Mouse (Mus musculus) adrenal gland, adult 2 months (tissue): ENCODE measurements around the gene Slc6a17. TPM values are rescaled to one million over a fixed set of nuclear protein-coding genes. Genes with fewer than 3 reads are reported as not detected.

ENCODE experiments used
- polyA plus RNA-seq: library from polyadenylated mRNA; depleted of rRNA; stranded (reverse); fragments of >200 nt; gene quantifications from 2 replicates; pipeline ENCODE4 v1.2.3, GENCODE M21; 2012; rRNA removed
- total RNA-seq, 2 experiments: library from RNA; stranded (reverse); gene quantifications; 2 replicates each; pipeline ENCODE4 v1.2.3; 2021

Slc6a17 gene
- total and polyA plus RNA-seq, 3 experiments: 1.8 to 13.3 (median 4.3) TPM

Other genes starting within 250 kb of the Slc6a17 start
- 10 to 100 TPM; 76.7 to 86.5 TPM for gene Lamtor5, start 239.2 kb downstream of the Slc6a17 start, total RNA-seq
- 36.5 and 47.4 TPM in 2 replicates for gene Lamtor5, start 239.2 kb downstream of the Slc6a17 start, polyA plus RNA-seq
- gene Slc16a4, start 226.8 kb downstream of the Slc6a17 start, total RNA-seq: under 1 TPM; 0.32 to 0.59 TPM
- gene Slc16a4, start 226.8 kb downstream of the Slc6a17 start, polyA plus RNA-seq: 0.11 and 0.16 TPM in 2 replicates
- 10 to 100 TPM; 25.9 to 40.5 TPM for gene Rbm15, start 184.3 kb downstream of the Slc6a17 start, total RNA-seq
- gene Rbm15, start 184.3 kb downstream of the Slc6a17 start, polyA plus RNA-seq: 4.1 and 4.8 TPM in 2 replicates
- 10 to 100 TPM in 1 of 2 experiments, 1 to 10 TPM in 1; 7.4 to 13.6 TPM for gene Kcnc4, start 58.5 kb downstream of the Slc6a17 start, total RNA-seq
- 8.6 and 10.0 TPM in 2 replicates for gene Kcnc4, start 58.5 kb downstream of the Slc6a17 start, polyA plus RNA-seq
- gene Ubl4b, start 37.1 kb upstream of the Slc6a17 start, total RNA-seq: not detected
- gene Ubl4b, start 37.1 kb upstream of the Slc6a17 start, polyA plus RNA-seq: not detected in 2 replicates
- gene Alx3, start 77.0 kb upstream of the Slc6a17 start, total RNA-seq: not detected
- gene Alx3, start 77.0 kb upstream of the Slc6a17 start, polyA plus RNA-seq: not detected in 2 replicates
- gene Gm10961, start 113.3 kb upstream of the Slc6a17 start, total RNA-seq: not detected
- not detected in 2 replicates for gene Gm10961, start 113.3 kb upstream of the Slc6a17 start, polyA plus RNA-seq
- 10 to 100 TPM; 30.9 to 34.2 TPM for gene Strip1, start 113.7 kb upstream of the Slc6a17 start, total RNA-seq
- 39.4 and 41.6 TPM in 2 replicates for gene Strip1, start 113.7 kb upstream of the Slc6a17 start, polyA plus RNA-seq
- gene Ahcyl1, start 178.5 kb upstream of the Slc6a17 start, total RNA-seq: 100 to 1,000 TPM; 218 to 230 TPM
- gene Ahcyl1, start 178.5 kb upstream of the Slc6a17 start, polyA plus RNA-seq: 33.9 and 37.0 TPM in 2 replicates
- gene Csf1, start 242.5 kb upstream of the Slc6a17 start, total RNA-seq: 10 to 100 TPM; 16.5 to 25.2 TPM
- gene Csf1, start 242.5 kb upstream of the Slc6a17 start, polyA plus RNA-seq: 21.1 and 23.4 TPM in 2 replicates